Mouse (Mus musculus): Measurements from ENCODE around the gene Gtf2ird2.

Gtf2ird2 gene

DNA sequence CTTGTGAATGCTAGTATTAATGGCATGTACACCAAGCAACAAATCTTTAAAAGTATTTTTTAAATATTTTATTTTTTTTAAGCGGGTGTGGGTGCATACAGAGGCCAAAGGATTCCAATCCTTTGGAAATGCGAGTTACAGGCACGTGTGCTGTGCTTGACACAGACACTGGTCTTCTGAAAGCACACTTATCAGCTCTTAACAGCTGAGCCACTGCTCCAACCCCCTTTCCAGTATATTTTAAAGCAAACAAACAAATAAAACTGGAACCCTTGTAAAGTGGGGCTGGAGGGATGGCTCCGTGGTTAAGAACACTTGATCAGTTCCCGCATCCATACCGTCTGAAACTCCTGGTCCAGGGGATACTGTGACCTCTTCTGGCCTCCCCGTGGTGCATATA is 657 bp upstream of the Gtf2ird2 start:
- no peak for DNase-seq (ENCODE audit: low spot score)

DNA sequence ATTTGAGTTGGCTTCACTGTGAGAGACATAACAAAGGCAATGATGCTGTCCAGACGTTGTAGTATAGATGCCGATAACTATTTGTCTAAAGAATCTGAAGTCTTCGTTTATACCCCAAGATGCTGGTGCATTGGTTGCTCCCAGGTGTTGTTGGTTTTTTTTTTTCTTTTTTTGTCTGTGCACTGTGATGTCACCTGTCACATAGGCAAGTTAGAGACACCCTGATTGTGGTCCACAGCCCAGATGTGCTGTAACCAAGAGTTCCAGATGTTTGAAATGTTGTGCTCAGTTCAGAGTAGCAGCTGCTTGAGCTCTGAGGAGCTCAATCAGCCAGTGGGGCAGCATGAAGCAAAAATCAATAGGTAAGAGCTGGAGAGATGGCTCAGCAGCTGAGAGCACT is 2.2 kb downstream of the Gtf2ird2 start:
- DNase-seq (ENCODE audit: low spot score) = no peak

DNA sequence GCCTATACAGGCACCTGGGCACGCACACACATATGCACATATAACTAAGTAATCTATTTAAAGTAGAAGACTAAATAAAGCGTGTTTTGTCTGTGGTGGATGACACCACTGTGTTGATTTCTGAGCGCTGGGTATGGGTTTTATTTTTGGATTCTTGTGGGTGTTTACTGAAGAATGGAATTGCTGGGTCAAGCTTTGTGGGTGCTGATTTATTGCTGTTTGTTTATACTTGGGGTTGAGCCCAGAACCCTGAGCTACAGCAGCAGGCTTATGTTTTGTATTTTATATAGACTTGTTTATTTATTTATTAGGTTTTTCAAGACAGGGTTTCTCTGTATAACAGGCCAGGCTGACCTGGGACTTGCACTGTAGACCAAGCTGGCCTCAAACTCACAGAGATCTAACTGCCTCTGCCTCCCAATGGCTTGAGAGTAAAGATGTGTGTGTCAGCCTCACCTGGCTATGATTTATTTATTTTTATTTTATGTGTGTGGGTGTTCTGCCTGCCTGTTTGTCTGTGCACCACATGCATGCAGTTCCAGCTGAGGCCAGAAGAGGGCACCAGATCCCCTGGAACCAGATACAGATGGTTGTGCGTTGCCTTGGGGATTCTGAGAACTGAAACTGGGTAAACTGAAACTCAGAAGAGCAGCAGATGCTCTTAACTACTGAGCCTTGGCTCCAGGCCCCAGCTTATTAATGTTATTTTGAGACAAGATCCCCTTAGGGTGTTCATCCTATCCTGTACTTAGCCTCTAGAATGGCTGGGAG is 3.3 kb downstream of the Gtf2ird2 start:
- DNase-seq (ENCODE audit: low spot score) = no peak

DNA sequence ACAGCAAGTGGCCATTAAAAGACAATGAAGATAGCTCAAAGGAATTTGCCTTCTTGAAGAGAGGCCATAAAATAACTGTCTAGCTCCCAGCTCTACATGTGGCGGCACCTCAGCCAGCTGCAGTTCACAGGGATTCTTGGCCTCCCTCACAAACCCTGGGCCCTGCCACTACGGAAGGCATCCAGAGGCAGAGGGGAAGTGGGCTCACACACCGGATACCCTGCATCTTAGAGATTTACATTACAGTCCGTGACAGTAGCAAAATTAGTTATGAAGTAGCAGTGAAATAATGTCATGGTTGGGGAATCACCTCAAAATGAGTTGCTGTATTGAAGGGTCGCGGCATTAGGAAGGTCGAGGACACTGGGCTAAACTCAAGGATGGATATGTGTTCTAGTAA is 4.8 kb downstream of the Gtf2ird2 start:
- DNase-seq (ENCODE audit: low spot score) = no peak

DNA sequence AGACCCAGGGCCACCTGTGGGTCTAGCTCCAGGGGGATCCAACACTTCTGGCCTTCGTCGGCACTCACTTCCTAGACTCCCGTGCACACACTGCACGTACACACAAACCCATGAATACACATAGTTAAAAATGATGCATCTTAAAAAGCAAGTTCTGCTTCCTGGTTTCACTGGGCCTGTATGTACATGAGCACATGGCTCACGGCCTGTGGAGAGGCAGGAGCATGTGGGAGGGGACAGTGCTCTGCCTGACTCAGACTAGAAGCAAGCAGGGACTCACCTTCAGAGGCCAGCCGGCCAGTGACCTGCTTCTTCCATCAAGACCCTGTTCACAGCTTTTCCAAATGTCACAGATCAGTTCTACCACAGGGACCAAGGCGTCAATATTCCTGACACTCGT is 9.8 kb downstream of the Gtf2ird2 start:
- DNase-seq (ENCODE audit: low spot score) = no peak

DNA sequence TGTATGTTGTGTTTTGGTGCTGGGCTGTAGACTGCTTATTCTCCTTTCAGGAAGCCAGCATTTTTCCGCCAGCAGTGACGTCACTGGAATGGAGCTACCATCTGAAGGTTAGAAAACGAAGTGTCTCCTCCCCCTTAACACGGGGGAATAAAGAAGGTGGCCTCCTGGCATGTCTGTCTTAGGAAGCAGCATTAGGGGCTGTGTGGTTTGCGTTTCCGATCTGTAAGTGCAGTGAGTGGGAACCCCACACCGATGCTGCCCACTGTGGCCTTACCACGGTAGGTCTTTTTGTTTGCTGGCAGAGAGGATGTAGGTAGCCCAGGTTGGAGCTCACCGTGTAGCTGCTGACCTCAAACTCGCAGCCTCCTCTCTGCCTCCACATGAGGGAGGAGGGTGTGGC is 22.9 kb downstream of the Gtf2ird2 start:
- DNase-seq (ENCODE audit: low spot score) = no peak

DNA sequence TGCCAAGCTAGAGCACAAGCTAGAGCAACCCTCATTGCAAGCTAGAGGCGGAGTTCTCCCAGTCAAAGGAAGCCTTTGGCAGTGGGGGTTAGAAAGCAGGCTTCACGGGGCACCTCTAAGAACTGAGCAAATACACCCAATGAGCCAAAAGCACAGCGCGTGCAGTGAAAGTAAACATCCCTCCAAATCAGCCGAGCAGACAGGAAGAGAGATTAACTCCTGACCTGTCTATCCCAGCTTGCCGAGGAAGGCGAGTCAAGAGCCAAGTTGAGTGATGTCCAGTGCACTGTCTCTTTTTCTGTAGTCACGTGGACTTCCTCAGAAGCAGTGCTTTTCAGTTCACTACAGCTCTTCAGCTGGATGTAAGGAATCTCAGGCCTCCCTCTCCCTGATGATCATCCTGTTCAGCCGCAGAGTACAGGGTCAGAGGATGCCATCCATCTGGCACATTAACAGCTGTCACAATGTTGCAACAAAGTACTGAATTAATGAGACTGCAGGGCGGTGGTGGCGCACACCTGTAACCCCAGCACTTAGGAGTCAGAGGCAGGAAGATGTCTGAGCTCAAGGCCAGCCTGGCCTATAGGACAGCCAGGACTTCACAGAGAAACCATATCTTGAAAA is 26.2 kb downstream of the Gtf2ird2 start:
- no peak for DNase-seq (ENCODE audit: low spot score)

DNA sequence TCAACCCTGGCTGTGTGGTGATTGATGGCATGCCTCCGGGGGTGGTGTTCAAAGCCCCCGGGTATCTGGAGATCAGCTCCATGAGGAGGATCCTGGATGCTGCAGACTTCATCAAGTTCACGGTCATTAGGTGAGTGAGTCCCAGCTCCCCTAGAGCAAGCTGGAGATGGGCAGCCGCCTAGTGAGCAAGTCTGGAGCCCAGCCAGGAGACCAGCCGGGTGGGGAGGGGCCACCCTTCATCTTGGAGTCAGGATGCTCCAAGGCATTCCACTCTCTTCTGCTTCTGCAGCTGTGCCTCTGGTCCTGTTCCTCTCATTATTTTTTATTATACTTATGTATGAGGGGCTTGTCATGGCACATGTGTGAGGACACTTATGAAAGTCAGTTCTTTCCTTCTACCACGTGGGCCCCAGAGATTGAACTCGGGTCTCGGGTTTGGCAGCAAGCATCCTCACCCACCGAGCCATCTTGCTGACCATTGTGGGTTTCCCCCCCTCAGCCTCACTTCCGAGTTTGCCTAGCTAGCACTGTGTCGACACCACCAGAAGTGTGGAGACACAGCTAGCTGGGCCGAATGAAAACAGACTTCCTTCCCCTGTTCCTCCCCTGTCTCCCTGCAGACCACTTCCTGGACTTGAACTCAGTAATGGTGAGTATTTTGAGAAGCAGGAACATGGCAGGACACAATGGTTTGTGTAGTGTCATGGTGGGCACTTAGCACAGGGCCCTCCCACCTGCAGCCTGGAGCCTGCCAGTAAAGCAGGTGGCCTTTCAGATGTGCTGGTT is 30.4 kb downstream of the Gtf2ird2 start:
- no peak for DNase-seq (ENCODE audit: low spot score)

DNA sequence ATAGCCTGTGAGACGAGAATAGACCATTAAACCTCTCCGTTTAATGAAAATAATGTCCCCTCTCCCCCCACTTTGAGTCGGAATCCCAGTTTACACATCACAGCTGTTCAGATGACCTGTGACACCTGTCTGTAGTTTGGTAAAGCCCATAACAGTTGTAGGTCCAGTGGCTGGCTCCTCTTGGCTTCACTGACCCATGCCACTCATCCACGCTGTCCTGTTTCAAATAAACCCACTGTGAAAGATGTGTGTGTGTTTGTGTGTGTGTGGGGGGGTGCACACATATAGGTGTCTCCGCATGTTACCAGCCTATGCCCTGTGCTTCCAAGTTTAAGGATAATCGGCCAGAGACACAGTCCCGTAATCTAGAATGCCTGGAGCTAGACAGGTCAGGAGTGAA is 34.1 kb downstream of the Gtf2ird2 start:
- no peak for DNase-seq (ENCODE audit: low spot score)

DNA sequence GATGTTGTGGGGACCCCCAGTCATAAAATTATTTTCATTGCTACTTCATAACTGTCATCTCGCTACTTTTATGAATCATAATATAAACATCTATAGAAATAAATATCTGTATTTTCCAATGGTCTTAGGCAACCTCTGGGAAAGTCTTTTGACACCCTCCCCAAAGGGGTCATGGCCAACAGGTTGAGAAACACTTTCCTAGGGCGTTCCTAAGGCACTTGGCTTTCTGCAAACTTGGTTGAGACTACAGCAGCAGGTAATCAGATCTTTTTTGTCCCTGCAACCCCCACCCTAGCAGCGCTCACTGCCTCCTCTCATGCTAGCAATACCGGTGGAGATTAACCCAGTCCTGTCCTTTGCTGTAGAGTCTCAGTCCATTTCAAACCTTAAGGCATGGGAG is 37.5 kb downstream of the Gtf2ird2 start:
- DNase-seq (ENCODE audit: low spot score) = no peak

DNA sequence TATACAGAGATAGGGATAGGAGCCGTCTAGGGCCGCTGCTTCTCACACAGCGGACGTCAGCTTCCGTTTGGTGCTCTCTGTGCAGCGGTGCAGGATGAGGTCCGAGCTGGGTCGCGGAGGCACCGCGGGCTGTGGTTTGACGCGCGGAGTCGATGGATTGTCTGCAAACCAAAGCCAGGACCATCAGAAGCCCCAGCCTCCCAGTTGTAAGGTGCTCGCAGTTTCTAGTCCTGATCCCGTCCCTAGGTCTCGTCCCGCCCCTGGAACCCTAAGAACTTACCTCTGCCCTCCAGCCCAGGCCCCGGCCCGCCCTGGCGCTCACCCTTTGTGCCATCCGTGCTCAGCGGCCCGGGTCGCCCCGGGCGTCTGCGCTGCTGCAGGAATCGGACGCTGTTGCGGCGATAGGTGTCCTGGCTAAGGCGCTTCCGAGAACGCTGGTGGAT is 37.9 kb downstream of the Gtf2ird2 start:
- DNase-seq (ENCODE audit: low spot score) = no peak

DNA sequence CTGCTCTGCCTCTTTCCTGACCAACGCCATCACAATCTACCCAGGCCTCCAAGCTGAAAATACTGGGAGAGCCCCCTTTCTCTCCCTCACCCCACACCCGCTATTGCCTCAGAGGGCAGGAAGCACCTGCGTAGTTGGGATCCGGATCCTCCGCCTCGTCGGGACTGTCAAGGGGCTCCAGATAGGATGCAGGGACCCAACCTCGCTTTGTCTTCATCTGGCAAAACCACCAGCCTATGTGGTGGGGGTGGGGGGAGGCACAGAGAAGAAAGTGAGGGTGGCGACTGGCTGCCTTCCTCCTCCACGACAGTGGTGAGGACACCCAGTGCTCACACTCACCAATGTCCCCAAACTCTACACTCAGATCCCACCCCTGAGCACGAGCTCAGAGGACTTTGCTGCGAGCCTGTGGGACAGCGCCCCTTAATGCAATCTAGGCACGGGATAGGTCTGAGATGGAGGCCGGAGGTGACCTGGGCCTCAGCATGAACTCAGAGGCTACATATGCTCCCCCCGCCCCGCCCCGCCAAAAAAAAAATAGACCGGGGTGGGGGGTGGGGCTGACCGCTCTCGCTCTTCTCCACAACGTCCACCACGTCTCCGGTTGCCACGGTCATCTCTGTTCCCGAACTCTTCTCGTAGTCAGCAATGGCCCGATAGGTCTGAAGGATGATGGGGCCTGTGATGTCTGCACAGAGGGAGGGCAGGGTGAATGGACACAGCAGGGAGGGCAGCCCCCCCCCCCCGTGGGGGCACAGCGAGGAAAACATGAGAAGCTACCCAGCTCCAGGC is 41.5 kb downstream of the Gtf2ird2 start:
- DNase-seq (ENCODE audit: low spot score) = no peak

DNA sequence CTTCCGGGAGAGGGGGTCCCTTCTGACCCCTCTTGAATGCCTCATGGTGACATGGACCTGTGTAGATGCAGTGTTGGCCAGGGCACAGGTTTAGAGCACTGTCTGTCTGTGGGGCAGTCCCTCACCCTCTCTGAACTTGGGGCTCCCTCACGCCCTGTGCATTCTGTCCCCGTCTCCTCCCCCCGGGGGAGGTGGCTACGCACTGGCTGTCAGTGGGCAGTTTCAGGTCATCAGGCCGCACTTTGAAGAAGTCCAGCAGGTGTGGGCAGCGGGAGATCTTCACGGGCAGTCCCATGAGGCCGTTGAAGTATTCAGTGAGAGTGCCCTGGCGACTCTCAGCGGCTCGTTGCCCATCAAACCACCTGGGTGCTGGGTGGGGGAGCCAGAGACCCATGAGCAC is 43.1 kb downstream of the Gtf2ird2 start:
- DNase-seq (ENCODE audit: low spot score) = no peak

DNA sequence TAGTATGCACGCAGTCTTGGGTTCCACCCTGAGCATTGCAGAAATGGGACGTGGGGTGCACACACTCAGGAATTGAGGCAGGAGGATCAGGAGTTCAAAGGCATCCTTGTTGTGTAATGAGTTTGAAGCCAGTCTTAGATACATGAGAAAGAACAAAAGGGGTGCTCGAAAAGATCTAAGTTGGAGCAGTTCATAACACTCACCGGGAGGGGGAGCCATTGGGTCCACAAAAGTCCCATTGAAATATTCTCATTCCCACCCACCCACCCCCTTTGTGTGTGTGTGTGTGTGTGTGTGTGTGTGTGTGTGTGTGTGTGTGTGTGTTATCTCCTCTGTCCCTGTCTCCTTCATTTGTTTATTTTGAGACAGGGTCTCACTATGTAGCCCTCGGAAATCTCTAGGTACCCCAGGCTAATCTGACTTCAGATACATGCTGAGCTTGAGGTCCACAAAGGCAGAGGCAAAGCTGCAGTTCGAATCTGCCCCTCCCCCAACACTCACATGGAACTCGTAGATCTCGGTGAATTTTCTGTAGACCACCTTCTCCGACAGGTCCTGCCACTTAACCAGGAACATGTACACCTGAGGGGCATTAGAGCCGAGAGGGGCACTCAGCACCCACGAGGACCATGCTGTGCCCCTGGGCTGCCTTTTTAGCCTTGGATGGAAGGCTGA is 43.9 kb downstream of the Gtf2ird2 start:
- DNase-seq (ENCODE audit: low spot score) = no peak

DNA sequence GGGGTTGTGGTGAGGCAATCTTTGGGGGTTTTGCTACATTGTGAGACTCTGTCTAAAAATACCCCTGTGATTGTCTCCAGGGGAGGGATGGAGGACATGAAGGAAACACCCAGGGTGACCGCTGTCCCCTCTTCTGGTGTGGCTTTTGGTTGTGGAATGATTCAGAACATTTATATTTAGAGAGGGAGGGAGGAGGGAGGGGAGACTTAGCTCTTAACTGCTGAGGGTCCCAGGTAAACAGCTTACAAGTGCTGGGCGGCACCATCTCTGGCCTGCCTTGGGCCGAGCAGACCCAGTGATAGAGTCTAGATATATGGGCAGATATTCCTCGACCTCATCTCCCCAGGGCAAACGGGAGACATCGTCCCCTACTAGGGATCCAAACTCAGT is 44.4 kb downstream of the Gtf2ird2 start:
- no peak for DNase-seq (ENCODE audit: low spot score)

DNA sequence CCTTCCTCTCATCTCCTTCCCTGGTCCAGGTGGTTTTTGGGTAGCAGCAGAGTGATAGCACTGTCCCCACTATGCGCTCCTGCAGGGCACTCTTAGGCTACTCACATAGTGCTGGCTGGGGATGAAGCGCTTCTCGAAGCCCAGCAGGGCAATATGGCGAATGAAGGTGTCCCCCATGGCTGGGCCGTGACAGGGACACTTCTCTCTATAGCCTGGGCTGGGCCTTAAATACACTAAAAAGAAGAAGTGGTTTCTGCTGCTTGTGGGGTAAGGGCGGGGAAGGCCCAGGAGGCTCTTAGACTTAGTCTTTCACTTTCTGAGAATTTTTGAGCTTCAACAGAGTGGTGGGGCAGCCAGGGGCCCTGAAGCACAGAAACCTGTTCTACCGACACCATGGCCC is 45.6 kb downstream of the Gtf2ird2 start, which contains the start of gene Ncf1:
Gene Ncf1, minus strand, starts transcription at position 235 of the 400 bp plus-strand sequence.
- DNase-seq (ENCODE audit: low spot score) = no peak

DNA sequence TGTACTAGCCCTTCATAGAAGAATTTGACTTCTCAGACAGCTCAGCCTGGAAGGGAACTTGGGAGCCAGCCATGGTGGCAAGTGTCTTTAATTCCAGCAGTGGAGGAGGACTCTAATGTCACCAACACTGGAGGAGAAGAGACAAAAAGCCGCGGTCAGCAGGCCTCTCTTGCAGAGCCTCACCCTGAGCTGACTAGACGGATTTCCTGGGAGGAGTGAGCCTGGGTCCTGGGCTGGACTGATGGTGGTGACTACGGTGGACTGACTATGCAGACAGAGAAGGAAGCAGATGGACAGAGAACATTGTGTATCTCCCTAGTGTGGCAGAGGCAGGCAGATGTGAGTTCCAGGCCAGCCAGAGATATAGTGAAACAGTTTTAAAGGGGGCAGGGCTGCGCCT is 47.6 kb downstream of the Gtf2ird2 start:
- no peak for DNase-seq (ENCODE audit: low spot score)

DNA sequence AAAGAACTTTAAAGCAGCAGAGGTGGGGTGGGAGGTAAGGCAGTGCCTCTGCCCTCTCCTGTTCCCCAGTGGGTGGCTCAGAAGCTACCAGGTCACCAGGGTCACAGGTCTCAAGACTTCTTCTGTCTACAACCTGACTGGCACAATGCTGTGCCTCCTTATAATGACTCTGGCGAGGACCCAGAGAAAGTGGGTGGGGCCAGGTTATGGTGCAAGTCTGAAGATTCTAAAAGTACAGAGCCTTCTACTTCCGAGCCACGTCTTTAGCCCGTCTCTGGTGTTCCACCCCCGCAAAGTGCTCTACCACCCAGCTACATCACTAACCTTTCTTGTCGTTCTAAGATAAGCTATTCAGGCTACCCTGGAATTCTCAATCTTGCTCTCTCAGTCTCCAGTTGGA is 48.3 kb downstream of the Gtf2ird2 start:
- no peak for DNase-seq (ENCODE audit: low spot score)

DNA sequence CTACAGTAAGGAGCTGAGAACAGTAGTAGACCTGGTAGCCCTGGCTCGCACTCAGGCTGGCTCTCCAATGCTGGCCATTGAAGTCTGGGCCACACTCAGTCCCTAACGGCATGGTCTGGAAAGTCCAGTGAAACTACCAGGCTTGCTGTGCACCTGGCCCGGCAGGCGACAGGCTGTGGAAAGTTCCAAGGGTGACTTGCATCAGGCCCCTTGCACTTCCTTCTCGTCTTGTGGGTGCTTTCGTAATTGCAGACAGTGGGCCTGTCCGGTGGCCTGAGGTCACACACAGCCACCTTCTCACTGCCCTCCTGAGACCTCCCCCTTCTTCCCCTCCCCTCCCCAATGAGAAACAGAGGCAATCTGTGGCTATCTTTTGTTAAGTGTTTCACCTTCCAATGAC is 48.7 kb downstream of the Gtf2ird2 start:
- DNase-seq (ENCODE audit: low spot score) = no peak

DNA sequence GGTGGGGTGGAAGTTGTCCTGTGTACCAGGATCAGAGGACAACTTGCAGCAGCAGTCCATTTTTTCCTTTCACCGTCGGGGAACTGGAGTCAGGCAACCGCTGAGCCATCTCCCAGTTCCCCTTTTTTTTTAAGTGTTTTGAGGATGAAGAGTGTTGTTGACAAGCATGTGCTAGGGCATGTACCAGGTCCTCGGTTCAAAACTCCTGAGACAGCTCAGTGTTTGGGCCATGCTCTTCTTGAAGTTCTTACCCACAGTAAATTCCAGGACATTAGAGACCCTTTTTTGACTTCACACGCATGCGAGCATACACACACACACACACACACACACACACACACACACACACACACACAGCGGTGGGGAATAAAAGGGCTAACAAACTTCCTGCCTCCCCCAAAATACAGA is 49.4 kb downstream of the Gtf2ird2 start:
- DNase-seq (ENCODE audit: low spot score) = no peak

DNA sequence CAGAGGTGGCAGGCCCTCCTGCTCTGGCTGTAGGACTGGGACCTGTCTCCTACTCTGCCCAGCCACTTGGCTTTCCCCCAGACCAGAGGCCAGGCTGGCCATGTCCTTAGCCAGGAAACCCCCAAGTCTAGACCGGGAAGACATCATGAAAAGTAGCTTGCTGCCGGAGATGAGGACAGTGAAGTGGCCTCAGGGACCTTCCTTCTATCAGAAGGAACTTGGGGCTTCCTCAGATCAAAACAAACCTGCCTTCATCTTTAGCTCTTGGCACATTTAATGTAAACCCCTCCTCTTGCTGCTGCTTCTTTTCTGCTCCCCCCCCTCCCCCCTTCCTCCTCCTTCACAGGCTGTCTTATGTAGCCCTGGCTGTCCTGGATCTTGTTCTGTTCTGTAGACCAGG is 50.4 kb downstream of the Gtf2ird2 start:
- no peak for DNase-seq (ENCODE audit: low spot score)

DNA sequence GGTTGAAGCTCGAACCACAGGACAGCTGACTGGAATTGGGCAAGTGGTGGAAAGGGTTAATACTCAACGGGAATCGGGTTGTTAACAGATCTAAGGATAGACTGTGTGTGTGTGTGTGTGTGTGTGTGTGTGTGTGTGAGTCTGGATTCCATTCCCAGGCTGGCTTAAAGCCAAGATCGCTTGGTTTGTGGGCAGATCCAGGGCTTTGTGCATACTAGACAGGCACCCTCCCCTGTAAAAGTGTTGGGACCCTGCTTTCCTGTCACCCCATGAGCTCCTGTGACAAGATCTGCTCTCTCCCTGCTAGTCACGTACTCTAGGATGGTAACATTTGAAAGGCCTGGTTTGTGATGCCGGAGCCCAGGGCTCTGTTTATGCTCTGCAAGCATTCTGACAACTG is 51.3 kb downstream of the Gtf2ird2 start:
- no peak for DNase-seq (ENCODE audit: low spot score)

Data from urinary bladder, postnatal 25 days (tissue).